Mouse (Mus musculus) MEL (cell line): Measurements from ENCODE around the gene Large2.

Experiments used
- BHLHE40 ChIP-seq: IDR thresholded peaks from 2 replicates; pipeline ENCODE4 v1.6.1; 2012; ENCODE audit warnings: low read depth, mild to moderate bottlenecking, inconsistent platforms, low read length, improper control_type of control experiment, borderline replicate concordance
- CTCF ChIP-seq, 3 experiments: IDR thresholded peaks in 2 of 3; conservative IDR thresholded peaks in 1 of 3; 2 replicates each; pipeline ENCODE4 v1.5.1; 2011 to 2012; ENCODE audit warnings: low read length in 3 of 3, low read depth in 2 of 3, mild to moderate bottlenecking in 2 of 3, improper control_type of control experiment in 1 of 3, inconsistent platforms in 1 of 3, mixed read lengths in 1 of 3, moderate library complexity in 1 of 3; ENCODE audit not compliant: control insufficient read depth in 1 of 3, insufficient read depth in 1 of 3, poor library complexity in 1 of 3, severe bottlenecking in 1 of 3
- E2F4 ChIP-seq: IDR thresholded peaks from 2 replicates; pipeline ENCODE4 v1.6.1; 2011; ENCODE audit warnings: low read depth, low read length, improper control_type of control experiment, borderline replicate concordance
- ETS1 ChIP-seq: IDR thresholded peaks from 2 replicates; pipeline ENCODE4 v1.6.1; 2012; ENCODE audit warnings: low read depth, mild to moderate bottlenecking, inconsistent platforms, low read length, improper control_type of control experiment, moderate library complexity
- GATA1 ChIP-seq: IDR thresholded peaks from 2 replicates; pipeline ENCODE4 v1.6.1; 2011; ENCODE audit warnings: low read depth, low read length, improper control_type of control experiment
- KAT2A ChIP-seq: conservative IDR thresholded peaks from 2 replicates; pipeline ENCODE4 v1.6.1; 2012; ENCODE audit warnings: low read depth, low read length, improper control_type of control experiment, inconsistent platforms
- POLR2A ChIP-seq, 2 experiments: IDR thresholded peaks; 2 replicates each; pipeline ENCODE4 v1.6.1; 2011 to 2012; ENCODE audit warnings: low read length in 2 of 2, mild to moderate bottlenecking in 2 of 2, control low read depth in 1 of 2, improper control_type of control experiment in 1 of 2, low read depth in 1 of 2, moderate library complexity in 1 of 2; ENCODE audit not compliant: control insufficient read depth in 1 of 2, insufficient read depth in 1 of 2, poor library complexity in 1 of 2
- SIN3A ChIP-seq: IDR thresholded peaks from 2 replicates; pipeline ENCODE4 v1.6.1; 2012; ENCODE audit warnings: low read length, improper control_type of control experiment, inconsistent platforms
- USF1 ChIP-seq: IDR thresholded peaks from 2 replicates; pipeline ENCODE4 v1.6.1; 2014; ENCODE audit warnings: low read depth, mild to moderate bottlenecking, inconsistent platforms, low read length, improper control_type of control experiment, moderate library complexity
- ZC3H11A ChIP-seq: IDR thresholded peaks from 2 replicates; pipeline ENCODE4 v1.6.1; 2012; ENCODE audit warnings: low read depth, mild to moderate bottlenecking, inconsistent platforms, low read length, improper control_type of control experiment

DNA sequence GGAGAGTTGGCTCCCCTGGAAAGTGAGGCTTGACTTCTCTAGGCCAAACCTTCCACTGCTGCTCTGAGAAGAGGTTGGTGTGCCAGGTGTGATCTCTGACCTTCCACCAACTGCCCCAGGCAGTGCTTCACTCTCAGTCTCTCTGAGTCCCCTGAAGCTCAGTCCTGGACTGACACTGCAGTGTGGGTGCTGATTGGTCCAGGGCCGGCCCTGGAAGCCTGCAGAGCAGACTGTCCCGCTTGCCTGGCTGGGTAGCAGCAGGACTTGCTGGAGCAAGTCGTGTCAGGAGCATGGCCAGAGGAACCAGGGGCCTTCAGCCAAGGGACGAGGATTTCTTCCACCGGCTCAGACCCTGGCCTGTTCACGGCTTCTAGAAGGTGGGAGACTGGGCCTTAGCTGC, 30.1 kb upstream of the Large2 start:
- TF ChIP-seq CTCF (IDR thresholded peaks at IDR 0.05 in 2 of 3, conservative IDR thresholded peaks at IDR 0.05 in 1 of 3; ENCODE audit: control insufficient read depth in 1 of 3, insufficient read depth in 1 of 3, low read depth in 2 of 3, low read length in 3 of 3, poor library complexity in 1 of 3, severe bottlenecking in 1 of 3), result no peak
- TF ChIP-seq POLR2A (IDR thresholded peaks at IDR 0.05; ENCODE audit: control insufficient read depth in 1 of 2, insufficient read depth in 1 of 2, low read depth in 1 of 2, low read length in 2 of 2, poor library complexity in 1 of 2), result no peak
- no peak for TF ChIP-seq USF1
- no peak for TF ChIP-seq ZC3H11A
- no peak for TF ChIP-seq E2F4
- TF ChIP-seq KAT2A, result no peak
- no peak for TF ChIP-seq BHLHE40
- no peak for TF ChIP-seq ETS1
- TF ChIP-seq GATA1, result no peak
- TF ChIP-seq SIN3A, result no peak
